Mouse (Mus musculus) right cerebral cortex, postnatal 25 days (tissue): ENCODE measurements at regions not wholly inside any gene's neighbourhood (a gene's known extent, or its start where the extent isn't known, plus 50 kb on each side); places are given as distances from the start of the nearest gene placed in this dataset.

Experiments used
- DNase-seq: peaks from one replicate; pipeline ENCODE4 v3.0.0; 2022

DNA sequence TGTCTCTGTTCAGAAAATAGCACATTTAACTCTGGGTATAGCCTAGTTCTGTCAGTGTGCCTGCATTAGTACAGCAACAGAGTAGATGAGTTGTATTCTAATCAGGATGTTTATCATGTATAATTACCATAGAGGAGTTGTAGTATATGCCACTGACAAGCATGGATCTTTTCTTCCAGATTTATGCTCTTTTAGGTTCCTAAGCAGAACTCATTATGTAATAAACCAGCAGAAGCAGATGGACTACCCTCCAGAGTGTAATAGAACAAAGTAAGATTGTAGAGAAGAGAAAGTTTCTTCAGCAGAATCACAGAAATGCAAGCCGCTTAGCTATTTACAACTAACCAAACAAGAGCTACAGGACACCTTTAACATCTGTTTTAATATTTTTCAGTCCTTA is 517.2 kb upstream of the Epha5 start:
- no peak for DNase-seq

DNA sequence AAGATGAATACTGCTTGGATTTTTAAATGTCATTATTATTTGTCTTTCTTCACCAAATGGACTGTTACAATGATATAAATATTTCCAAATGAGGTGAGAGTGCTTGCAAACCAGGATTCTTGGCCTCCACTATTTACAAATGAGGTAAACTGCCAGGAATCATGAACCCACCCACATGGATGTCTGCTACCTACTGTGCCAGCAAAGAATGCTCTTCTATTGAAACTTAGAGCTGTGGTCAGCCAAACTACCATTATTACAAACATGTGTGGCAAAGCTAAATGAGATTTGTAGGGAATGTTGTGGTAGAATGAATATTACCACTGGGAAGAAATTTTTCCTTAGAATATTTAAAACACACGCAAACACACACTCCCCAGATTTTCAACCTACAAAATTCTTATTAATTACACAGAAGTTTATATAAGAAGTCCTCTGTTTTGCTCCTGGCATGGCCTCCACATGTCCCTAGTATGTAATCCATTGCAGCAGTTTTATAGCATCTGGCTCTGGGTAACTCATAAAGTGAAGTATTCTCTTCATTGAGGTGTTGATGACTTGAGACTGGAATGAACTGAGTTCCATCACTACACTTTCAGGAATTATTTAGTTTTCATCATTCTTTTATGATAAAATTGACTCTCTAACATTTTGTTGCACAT is 500.6 kb upstream of the Epha5 start:
- DNase-seq, result no peak

DNA sequence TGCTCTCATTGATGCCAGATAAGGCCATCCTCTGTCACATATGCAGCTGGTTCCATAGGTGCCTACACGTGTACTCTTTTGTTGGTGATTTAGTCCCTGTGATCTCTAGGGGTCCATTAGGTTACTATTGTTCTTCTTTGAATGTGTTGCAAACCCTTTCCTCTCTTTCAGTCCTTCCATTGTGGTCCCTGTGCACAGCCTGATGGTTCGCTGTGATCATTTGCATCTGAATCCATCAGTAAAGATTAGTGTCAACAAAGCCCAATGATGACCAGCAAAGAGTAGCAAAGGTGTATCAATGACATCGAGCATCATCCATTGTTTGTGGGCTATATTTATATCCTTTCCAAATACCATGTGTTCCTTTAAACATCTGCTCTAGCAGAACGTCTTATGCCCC is 484.5 kb upstream of the Epha5 start:
- no peak for DNase-seq

DNA sequence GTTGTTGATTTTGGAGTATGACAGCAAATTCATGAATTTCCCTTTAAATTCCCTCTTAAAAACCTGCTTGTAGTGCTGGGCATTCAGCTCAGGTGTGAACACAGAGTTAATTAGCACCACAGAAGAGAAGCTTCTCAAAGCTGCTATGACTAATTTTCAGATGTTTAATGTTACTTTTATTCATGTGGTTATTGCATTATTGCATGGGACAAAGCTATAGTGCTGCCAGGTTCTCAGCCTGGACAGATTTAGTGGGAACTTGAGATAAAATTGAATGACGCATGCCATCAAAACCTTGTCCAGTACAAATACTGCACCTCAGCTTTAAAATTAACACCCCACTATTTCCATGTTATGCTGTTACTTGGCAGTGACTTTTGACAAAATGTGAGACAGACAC is 480.4 kb upstream of the Epha5 start:
- DNase-seq, result no peak

DNA sequence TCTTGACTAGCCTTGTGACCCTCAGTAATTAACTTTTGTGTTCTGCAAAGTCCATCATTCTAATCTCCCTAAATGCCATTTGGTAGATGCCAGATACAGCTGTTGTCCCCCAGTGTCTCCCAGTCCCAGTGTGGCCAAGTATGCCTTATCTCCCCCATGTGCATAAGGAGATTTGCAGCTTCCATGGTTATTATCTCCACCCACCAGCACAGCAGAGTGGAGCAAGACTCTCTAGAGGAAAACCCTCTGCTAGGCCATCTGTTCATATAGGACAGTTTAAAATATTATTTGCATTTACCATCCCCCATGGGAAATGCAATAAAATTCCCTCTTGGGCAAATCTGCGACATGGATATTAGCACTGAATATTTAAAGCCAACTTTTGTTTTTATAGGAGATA is 436.4 kb upstream of the Epha5 start:
- DNase-seq, result no peak

DNA sequence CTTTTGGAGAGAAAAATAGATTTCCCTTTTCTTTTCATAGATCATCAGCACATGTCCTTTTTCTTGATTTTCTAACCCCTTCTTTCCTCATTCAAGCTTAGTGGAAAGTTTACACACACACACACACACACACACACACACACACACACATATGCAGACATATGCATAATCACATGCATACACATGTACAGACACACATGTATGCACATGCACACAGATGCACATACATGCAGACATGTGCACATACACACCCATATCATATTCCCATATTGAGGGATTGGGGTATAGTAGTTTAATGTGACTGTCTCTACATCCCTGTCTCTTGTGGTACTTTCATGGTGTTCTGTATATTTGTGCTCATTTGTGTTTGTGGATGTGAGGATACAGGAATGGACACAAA is 432.0 kb upstream of the Epha5 start:
- no peak for DNase-seq

DNA sequence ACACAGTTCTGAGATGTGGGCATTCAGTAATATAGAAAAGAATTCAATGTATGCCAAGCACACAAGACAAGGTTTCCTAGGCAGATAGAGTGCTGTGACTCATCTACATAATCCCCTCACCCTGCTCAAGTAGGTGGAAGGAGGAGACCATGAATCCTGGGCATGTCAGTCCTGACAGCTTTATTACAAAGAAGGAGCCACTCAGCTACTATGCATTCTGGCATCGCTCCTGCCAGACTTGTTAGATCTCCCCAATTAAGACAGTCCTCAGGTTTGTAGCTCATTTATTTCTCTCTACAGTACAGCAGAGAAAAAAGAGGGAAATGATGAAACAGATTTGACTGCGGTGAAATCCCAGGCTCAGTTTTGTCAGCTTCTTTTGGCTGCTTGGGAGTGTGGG is 431.6 kb upstream of the Epha5 start:
- DNase-seq, result peak; percentile 18

DNA sequence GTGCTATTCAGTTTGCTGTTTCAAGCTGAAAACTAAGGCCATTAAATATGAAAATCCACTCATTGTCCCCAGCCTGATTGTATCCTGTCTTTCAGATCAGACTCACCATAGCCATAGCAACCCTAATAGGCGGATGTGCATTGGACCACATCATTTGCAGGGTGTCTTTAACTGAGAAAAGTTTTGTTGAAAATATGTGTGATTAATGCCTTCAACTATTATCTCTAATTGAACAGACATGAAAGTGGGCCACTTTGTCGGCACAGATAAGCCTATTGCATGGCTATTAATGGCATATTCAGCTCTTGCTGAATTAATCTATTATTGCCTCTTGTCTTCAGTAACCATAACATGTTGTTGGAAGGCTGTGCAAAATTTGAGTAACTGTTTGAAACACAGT is 394.3 kb upstream of the Epha5 start:
- no peak for DNase-seq

DNA sequence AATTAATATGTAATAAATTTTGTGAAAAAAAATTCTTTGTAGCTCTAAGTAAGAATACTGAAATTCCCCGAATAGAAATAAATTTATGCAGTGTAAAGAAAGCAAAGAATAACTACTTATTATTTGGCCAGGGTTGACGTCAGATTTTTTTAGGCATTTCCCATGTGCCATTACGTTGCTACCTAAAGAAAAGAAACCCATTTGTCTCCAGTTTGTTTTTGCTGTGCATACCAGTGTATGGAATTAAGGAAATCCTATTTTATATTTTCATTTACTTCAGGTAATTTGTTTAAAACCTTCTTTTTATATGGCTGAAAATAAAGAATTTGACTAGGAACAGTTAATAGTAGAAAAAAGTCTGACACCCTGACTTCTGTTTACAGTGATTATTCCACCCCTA is 393.7 kb upstream of the Epha5 start:
- DNase-seq, result no peak

DNA sequence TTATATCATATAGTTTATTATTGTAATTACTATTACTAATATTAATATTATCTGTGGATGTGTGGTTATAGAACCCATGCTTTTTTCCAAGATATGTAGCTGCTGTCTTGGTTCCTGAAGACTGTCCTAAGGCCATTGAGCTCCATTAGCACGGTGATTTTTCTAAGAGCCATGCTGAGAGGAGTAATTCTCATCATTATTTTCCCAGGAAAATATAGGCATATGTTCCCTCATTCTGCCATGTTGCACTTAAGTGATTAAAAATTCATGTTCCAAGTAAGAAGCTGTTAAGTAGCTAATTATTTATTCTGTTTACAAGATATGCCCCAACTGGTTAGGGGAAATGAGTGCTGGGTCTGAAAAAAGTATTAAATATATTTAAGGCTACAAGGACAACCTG is 345.4 kb upstream of the Epha5 start:
- DNase-seq, result no peak

DNA sequence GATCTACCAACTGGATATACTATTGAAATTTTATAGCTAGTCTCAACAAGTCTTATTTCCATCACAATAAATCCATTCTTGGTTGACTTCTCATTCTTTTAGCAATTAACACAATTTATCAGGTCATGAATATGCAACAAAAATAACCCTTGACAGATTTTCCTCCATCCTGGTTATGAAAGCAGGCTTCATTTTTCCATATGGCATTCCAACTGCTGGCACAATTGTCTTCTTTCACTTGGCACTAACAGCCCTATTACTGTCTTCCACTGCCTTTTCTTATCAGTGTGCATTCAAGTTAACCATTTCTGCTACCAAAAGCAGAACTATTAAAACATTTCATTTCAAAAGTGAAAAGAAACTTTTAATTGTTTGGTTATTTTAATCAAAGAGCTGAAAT is 334.9 kb upstream of the Epha5 start:
- no peak for DNase-seq

DNA sequence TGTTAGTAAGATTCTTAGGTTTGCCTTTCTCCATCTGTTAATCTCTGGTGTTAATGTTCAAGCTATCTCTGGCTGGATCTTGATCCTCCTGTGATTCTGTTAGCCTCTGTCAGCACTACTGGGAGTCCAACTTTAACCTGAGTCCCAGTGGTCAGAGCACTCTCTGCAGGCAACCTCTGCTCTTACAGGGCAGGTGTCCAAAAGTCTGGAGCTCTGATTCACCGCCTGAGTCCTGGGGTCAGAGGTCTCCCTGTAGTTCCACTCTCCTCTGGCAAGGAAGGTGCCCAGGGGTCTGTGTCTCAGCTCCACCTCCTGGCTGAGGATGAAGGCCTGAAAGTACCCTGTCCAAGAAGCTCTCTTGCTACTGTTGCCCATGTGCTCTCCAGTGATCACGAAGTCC is 288.3 kb upstream of the Epha5 start:
- DNase-seq, result no peak

DNA sequence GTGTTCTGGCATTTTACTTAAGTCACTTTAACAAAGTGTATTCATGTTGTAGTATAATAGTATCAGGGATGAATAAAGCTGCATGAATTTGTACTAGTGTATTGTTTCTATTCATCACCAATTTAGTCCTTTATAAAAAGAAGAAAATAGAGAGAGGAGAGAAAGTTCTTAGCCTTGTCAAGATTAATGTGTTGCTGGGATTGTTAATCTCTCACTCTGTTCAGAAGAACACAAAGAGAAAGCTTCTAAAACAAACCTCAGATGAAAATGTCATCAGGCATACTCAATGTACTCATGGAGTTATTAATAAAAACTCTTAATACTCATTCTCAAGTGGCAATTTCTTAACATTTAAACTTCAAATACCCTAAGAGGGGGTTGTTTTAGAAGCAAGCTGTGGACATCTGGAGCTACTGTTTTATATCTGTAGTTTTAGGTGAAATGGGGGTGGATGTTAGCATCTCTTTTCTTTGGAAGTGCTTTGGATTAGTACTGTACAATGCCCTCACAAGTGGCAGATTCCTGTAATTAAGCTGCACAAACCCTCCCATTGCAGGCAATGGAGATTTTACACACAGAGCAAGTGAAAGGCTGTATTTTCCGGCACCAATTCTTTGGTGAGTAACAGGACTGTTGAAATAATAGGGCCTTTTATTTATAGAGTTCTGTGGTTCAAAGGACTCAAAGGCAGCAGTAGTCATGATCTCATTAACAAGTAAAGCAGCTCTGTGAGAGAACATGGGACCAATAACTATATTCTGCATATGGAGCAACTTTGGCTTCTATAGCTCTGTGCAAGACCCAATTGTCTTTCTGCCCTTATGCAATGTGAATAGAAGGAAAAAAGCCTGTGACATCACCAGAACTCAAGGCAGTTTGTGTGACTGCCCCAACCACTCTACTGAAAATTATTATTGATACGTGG is 273.4 kb upstream of the Epha5 start:
- no peak for DNase-seq

DNA sequence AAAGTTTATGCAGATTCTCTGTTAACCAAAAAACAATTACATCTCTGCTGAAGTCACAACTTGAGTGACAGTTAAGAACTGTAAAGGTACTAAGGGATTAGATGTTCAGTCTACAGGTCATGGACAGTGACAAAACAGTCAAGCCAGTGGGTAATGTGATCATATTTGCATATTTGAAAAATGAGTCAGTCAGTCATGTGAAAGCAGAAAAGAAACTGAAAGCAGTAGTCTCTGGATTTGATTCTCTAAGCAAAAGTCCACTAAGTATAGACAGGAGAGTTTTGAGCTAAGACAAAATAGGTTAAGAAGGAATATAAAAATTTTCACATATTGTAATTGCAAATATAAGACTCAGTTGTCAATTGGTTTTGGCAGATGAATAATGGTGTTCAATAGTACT is 270.4 kb upstream of the Epha5 start:
- no peak for DNase-seq

DNA sequence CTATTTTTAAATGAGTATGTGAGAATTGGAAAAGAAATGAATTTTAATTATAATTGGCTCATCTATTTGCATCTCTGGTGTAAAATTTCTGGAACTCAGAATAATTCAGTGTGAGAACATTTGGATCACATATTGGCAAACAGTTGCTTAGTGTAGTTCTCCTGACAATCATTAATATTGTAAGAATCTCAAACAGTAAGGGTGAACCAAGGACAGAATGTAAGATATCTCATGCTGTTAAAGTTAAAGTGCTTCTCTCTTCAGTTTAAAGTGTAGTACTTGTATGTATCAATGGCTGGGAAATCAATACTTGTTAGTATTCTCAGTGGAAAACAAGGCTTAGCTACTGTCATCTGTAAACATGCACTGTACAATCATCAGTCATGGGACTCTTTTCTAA is 238.0 kb upstream of the Epha5 start:
- DNase-seq, result no peak

DNA sequence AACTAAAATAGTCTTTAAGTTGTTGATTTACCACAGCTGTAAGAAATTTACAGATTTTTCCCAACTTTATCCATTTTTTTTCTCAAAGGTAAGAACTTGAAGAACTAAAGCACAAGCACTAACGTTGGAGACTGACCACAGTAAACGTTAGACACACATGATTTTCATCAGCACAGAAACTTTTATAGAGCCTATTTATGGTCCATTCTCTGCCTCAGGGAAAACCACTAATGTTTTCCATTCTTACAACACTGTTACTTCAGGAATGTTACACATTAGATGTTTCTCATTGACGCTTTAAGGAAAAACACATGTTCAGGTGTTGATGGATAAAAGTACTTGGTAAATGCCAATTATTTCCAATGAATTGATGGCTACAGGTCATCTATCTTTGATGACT is 218.3 kb upstream of the Epha5 start:
- DNase-seq, result no peak

DNA sequence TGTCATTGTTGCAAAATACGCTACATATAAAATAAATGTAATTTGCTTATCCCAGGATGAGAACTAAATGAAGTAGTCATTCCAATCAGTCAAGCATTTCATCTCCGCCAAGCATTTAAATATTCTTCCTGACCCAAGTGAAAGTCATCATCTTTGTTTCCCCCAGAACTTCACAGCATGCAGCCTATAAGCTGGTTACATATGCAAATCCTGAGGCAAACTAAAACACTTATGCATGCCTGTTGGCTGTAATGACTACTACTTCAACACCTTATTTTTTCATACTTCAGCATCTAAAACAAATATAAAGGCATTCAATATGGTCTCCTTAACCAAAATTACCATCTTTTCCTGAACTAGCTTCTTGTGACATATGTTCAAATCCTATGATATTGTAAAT is 215.7 kb upstream of the Epha5 start:
- DNase-seq, result no peak

DNA sequence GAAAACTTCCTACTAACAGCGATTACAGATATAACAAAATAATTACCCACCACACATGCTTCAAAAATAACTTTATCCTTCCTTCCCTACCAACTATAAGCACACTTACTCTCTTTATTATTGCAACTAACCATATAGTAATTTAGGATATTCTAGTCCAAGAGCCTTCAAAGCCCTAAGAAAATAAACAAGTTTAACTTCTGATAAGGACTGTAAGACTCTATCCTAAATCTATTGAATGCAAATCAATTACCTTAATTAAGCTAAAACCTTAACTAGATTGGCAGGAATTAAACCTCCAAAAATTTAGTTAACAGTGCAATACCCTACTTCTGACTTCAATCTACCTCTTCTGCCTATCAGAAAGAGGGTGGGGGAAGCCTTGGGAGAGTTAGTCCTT is 201.0 kb upstream of the Epha5 start:
- DNase-seq, result no peak

DNA sequence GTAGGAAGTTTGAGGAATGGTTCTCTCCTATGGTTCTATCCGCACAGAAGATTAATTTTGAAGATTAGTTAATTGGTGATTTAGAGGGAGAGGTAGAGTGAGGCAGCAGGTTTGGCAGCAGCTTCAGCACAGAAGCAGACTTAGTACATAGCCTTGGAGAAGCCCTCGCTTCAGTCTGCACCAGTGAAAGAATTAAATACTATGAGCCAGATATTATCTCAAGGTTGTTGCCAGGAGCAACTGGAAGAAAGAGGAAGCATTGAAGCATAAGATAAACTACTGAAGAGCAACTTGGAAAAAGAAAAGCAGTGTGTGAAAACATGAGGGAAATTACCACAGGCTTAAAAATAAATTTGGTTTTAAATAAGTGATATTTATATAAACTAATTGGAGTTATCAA is 191.5 kb upstream of the Epha5 start:
- no peak for DNase-seq

DNA sequence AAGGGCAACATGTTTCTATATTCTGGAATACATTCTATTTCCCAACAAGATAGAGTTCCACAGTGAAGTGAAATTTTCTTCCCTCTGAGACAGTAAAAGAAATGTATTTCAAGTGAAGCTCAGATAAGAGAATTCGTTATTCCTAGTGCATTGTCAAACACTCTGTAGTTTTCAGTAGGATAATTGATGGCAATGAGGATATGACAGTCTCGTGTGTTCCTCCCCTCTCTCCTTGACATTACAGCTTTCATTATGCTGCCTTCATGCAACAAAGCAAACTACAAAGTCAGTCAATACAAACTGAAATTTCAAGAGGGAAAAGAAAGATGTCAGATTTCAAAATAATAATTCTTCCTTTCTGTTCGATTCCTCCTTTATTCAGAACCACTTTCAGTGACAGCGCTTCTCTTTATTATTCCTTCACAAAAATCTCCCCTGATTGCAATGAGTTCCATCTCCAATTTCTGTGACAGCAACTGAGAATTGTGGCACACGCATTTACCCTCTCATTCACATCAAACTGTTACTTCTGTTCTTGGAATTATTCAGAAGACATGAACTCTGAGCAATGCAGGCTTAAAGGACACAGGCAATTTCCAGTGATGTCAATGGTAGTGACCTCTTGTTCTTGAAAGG is 148.2 kb upstream of the Epha5 start:
- DNase-seq, result no peak

DNA sequence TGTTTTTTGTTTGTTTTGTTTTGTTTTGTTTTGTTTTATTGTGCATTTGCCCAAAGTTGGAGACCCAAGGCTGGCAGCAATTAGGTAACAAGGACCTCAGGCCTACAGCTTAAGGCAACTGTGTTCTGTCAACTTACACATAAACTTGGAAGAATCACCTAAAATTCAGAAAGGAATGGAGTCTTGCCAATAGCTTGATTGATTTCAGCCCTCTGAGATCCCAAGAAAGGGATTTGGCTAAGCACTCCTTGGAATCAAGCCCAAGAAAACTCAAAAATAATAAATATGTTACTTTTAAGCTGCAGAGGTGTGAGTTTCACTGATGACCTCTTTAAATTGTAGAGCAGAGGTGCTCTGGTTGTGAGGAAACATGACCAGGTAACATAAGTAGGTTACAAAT is 102.7 kb upstream of the Epha5 start:
- DNase-seq, result no peak

DNA sequence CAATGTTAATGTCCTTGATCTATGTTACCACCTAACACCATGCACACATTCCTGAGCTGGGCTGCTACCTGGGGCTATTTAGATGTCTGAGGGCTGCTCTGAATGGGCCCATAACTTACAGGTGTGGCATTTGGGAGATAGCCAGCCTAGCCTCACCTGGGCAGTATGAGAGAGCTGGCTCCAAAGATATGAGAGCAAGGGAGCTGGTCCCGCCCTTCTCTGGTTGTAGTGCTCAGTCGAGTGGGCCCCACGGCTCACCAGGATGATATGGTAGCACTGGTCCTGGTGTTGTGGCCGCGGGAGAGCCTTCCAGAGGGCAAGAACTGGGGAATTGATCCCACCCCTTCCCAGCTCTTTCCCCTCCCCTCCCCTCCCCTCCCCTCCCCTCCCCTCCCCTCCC is 93.0 kb upstream of the Epha5 start:
- DNase-seq, result no peak

DNA sequence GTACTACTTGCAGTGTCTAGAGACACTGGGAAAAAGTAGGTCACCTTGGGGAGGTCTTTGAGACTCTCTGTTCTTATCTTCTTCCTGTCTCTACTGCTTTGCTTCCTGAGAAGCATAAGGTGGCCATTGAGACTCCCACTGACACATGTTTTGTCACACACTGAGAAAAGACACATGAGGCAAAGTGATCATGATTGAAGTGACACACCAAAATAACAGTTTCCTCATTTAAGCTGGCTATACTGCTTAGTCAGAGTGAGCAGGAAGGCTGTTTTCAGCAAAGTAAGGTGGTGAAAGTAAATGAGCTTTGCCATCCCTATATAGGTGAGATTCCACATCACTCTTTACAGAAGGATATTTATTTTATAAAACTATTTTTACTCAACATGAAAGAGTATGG is 63.8 kb upstream of the Epha5 start:
- DNase-seq, result no peak
